Mouse (Mus musculus) liver, embryonic 14.5 days (tissue): ENCODE data around the gene Il2ra. TPM values are rescaled to one million over a fixed set of nuclear protein-coding genes. Genes with fewer than 3 reads are reported as not detected.

ENCODE experiments used
- ATAC-seq: fragments of 200-750 bp; cut with Nextera tagmentation; 2 replicates; pipeline ENCODE4 v1.8.0; 2017; ENCODE audit warnings: moderate number of reproducible peaks, mild to moderate bottlenecking, moderate library complexity; ENCODE audit not compliant: insufficient read depth
- DNase-seq, 3 experiments: peaks; one replicate each; pipeline ENCODE4 v3.0.0-alpha.2; 2012 to 2013; ENCODE audit warnings: low read depth in 3 of 3, low spot score in 3 of 3
- H3K27ac ChIP-seq: fragments of 300-500 bp; sonication (generic); 2 replicates; pipeline ENCODE4 v1.5.1; 2014; ENCODE audit warnings: moderate library complexity, mild to moderate bottlenecking, control low read depth, inconsistent platforms
- H3K27me3 ChIP-seq: fragments of 300-500 bp; sonication (generic); 2 replicates; pipeline ENCODE4 v1.6.1; 2014; ENCODE audit warnings: mild to moderate bottlenecking, low read length, moderate library complexity; ENCODE audit not compliant: control insufficient read depth, insufficient read depth
- H3K36me3 ChIP-seq: fragments of 300-500 bp; sonication (generic); replicated peaks from 2 replicates; pipeline ENCODE4 v1.6.1; 2014; ENCODE audit warnings: low read depth; ENCODE audit not compliant: control insufficient read depth, insufficient read depth
- H3K4me1 ChIP-seq, 2 experiments: fragments of 200-500 bp in 1 of 2; fragments of 300-500 bp in 1 of 2; sonication (generic) in 1 of 2; replicated peaks; 2 replicates each; pipeline ENCODE4 v1.6.1; 2012 to 2014; ENCODE audit warnings: antibody characterized with exemption in 1 of 2, inconsistent platforms in 1 of 2, low read length in 1 of 2; ENCODE audit not compliant: control insufficient read depth in 2 of 2, insufficient read depth in 2 of 2
- H3K4me2 ChIP-seq: fragments of 300-500 bp; sonication (generic); 2 replicates; pipeline ENCODE4 v1.6.1; 2014; ENCODE audit warnings: low read depth, mild to moderate bottlenecking, control low read depth, moderate library complexity
- H3K4me3 ChIP-seq, 2 experiments: fragments of 200-500 bp in 1 of 2; fragments of 300-500 bp in 1 of 2; sonication (generic) in 1 of 2; 2 replicates each; pipeline ENCODE4 v1.5.1; 2012 to 2014; ENCODE audit warnings: low read depth in 2 of 2, low read length in 2 of 2, mild to moderate bottlenecking in 2 of 2, control low read depth in 1 of 2, inconsistent platforms in 1 of 2, moderate library complexity in 1 of 2; ENCODE audit not compliant: insufficient read depth in 1 of 2
- H3K9ac ChIP-seq: fragments of 300-500 bp; sonication (generic); replicated peaks from 2 replicates; pipeline ENCODE4 v1.6.1; 2014; ENCODE audit warnings: mild to moderate bottlenecking, control low read depth, moderate library complexity
- H3K9me3 ChIP-seq: fragments of 300-500 bp; sonication (generic); 2 replicates; pipeline ENCODE4 v1.6.1; 2016; ENCODE audit warnings: low read length, mixed read lengths; ENCODE audit not compliant: control insufficient read depth
- CTCF ChIP-seq: IDR thresholded peaks from 2 replicates; pipeline ENCODE4 v1.5.1; 2016; ENCODE audit warnings: antibody characterized with exemption, low read depth, control low read depth
- EP300 ChIP-seq: IDR thresholded peaks from 2 replicates; pipeline ENCODE4 v1.6.1; 2016; ENCODE audit warnings: antibody characterized with exemption, low read depth
- WGBS: fragments of 180-500 bp; shearing (Covaris S2); extraction: QIAGEN DNeasy Blood & Tissue Kit; methylation state at CpG from one replicate; pipeline ENCODE4 v1.1.7; 2014; ENCODE audit not compliant: insufficient replicate concordance; 5-methylcytosine and 5-hydroxymethylcytosine counted together
- polyA plus RNA-seq, 2 experiments: library from polyadenylated mRNA; depleted of rRNA in 1 of 2; stranded (reverse) in 1 of 2; unstranded in 1 of 2; fragments of >200 nt; fragmentation: Nextera tagmentation in 1 of 2; extraction: Ambion mirVana in 1 of 2; gene quantifications; 2 replicates each; pipeline versions ENCODE4 v1.2.1 to v1.2.3; 2012 to 2014

Il2ra gene
- polyA plus RNA-seq, 2 experiments: 0.01 TPM; not detected in 1

DNA sequence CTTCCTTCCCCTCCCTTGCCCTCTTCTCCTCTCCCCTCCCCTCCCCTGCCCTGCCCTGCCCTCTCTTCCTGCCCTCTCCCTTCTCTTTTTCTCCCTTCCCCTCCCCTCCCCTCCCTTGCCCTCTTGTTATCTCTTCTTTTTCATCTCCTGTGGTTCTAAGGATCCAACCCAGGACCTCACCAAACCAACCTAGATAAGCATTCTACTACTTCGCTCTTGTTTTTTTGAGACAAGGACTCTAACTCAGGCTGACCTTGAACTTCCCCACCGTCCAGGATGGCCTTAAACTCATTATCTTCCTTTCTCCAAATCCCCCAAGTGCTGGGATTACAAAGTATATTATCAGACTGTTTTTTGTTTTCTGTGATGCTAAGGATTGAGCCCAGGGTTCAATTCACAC is 10.2 kb downstream of the Il2ra start:
- no peak for ATAC-seq
- no peaks in the 10 kb centered on the region for H3K9me3 ChIP-seq
- H3K27ac ChIP-seq: no peak overlapping the region
- no peaks in the 10 kb centered on the region for H3K4me1 ChIP-seq
- H3K4me3 ChIP-seq: no peak overlapping the region
- WGBS: 8% methylated on average over 2 of the region's 2 CpGs
- H3K4me2 ChIP-seq: no peak overlapping the region
- no peak for DNase-seq
- no peak overlapping the region for H3K9ac ChIP-seq
- no peaks in the 10 kb centered on the region for H3K36me3 ChIP-seq
- no peaks in the 10 kb centered on the region for H3K27me3 ChIP-seq
- TF ChIP-seq EP300: no peak
- no peak for TF ChIP-seq CTCF

DNA sequence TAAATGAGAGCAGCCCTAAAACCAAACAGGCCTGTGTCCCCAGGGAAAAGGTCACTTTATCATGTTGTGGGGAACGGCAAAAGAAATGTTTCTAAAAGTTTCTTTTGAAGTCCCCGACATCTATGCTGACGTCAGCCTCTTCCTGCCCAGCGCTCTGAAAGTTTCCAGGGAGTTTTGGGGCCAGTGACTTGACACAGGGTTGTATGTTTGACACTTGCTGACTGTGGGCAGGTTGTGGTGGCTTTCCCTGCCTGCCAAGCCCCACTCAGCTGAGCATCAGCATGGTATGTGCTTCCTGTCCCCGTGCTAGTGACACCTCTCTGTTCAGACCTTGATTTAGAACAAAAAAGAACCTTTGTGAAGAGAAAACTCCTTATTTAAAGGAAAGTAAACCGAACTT is 10.7 kb downstream of the Il2ra start:
- 10% methylated on average over 6 of the region's 6 CpGs for WGBS
- Histone ChIP-seq H3K9ac (no peak overlapping the region), H3K36me3 (no peaks in the 10 kb centered on the region), H3K27ac (no peak overlapping the region), H3K27me3 (no peaks in the 10 kb centered on the region), H3K4me3 (no peak overlapping the region), H3K4me2 (no peak overlapping the region), H3K9me3 (no peaks in the 10 kb centered on the region), H3K4me1 (no peaks in the 10 kb centered on the region)
- ATAC-seq (no peak), DNase-seq (no peak)
- TF ChIP-seq EP300: no peak
- TF ChIP-seq CTCF: no peak

DNA sequence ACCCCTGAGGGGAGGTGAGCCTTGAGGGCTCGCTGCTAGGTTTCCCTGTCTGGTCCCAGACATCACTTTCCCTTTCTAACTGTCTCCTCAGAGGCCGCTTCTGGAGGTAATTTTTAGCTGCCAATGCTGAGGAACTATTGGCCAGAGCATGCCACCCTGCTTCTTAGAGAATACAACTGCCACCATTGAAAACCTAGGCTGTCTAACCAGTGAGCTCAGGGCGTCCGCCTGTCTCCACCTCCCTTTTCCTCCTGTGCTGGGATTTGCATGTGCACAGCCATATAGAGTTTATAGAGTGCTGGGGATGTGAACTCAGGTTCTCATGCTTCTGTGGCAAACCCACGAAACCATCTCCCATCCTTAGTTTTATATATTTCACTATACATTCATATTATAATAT is 11.2 kb downstream of the Il2ra start:
- no peak overlapping the region for H3K4me3 ChIP-seq
- H3K9ac ChIP-seq: no peak overlapping the region
- no peaks in the 10 kb centered on the region for H3K36me3 ChIP-seq
- TF ChIP-seq CTCF: no peak
- no peak for TF ChIP-seq EP300
- DNase-seq: no peak
- H3K27me3 ChIP-seq: no peaks in the 10 kb centered on the region
- ATAC-seq: no peak
- H3K4me1 ChIP-seq: no peaks in the 10 kb centered on the region
- no peak overlapping the region for H3K27ac ChIP-seq
- no peak overlapping the region for H3K4me2 ChIP-seq
- WGBS: 43% methylated on average over 5 of the region's 5 CpGs
- no peaks in the 10 kb centered on the region for H3K9me3 ChIP-seq

DNA sequence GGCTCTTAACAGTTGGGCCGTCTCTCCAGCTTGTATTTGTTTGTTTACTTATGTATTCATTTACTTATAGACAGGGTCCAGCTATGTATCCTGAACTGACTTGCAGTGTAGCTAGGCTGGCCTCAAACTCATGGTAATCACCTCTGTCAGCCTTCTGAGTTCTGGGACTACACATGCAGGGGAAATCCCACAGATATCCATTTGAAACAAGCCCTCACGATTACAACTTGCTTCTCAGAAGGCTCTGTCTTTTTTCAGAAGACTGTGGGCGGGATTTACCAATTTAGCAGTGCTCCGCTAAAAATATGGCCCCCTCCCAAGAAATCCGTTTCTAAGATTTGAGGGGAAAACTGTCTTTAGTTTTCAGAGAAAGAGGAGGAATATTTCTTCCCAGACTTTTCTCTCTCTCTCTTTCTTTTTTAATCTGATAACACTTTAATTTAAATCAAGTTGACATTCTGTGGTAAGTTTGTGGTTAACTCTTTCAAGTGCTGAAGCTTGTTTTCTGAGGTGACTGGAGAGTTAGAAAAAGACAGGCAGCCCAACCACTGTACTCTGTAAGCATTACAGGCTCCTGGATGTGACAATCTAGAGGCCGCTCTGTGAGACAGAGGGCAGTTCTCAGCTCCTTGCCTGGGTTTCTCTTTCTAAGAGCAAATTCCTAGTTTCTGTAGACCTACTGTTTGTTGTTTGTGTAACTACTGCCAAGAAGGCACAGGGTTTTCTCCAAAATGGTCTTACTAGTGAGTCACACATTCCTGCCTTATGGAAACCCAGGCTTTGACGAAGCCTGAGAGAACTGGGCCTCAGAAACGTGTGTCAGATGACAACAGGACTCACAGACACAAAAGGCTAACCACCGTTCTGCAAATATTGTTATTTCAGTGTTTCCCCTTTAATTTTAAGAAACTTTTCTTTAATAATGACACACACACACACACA is 12.7 kb downstream of the Il2ra start:
- no peak for DNase-seq
- TF ChIP-seq CTCF (no peak), EP300 (no peak)
- no peak for ATAC-seq
- H3K36me3 ChIP-seq: no peaks in the 10 kb centered on the region
- H3K4me2 ChIP-seq: no peak overlapping the region
- 35% methylated on average over 9 of the region's 9 CpGs for WGBS
- H3K4me3 ChIP-seq: no peak overlapping the region
- no peak overlapping the region for H3K9ac ChIP-seq
- H3K27ac ChIP-seq: no peak overlapping the region
- no peaks in the 10 kb centered on the region for H3K4me1 ChIP-seq
- no peaks in the 10 kb centered on the region for H3K27me3 ChIP-seq
- no peaks in the 10 kb centered on the region for H3K9me3 ChIP-seq

DNA sequence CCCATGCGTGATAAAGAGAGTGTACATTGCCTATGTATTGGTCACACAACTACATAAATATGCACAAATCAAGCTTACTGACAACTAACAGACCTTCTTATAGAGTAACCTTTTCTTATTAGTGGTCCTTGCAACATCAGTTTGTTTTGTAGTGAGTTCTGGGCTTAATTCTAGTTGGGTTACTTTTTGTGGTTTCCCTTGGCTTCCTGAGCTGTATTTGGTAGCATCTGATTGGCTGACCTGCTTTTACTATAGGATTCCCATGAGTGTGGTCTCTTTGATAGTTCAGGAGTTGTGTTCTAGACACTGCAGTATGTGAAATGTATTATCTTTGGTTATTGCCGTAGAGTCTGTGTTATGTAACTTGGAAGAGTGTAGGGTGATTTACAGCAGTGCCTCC is 15.0 kb downstream of the Il2ra start:
- ATAC-seq (no peak), DNase-seq (no peak)
- WGBS: 30% methylated on average over 2 of the region's 2 CpGs
- H3K4me3 ChIP-seq: no peak overlapping the region
- no peaks in the 10 kb centered on the region for H3K9me3 ChIP-seq
- H3K4me2 ChIP-seq: no peak overlapping the region
- no peak overlapping the region for H3K27ac ChIP-seq
- H3K27me3 ChIP-seq: no peaks in the 10 kb centered on the region
- H3K9ac ChIP-seq: no peak overlapping the region
- H3K36me3 ChIP-seq: no peaks in the 10 kb centered on the region
- H3K4me1 ChIP-seq: no peaks in the 10 kb centered on the region
- no peak for TF ChIP-seq CTCF
- TF ChIP-seq EP300: no peak
